Mouse (Mus musculus): ENCODE data around the gene Pth. TPM values are rescaled to one million over a fixed set of nuclear protein-coding genes. Genes with fewer than 3 reads are reported as not detected.

Pth gene
- polyA plus RNA-seq, 1 experiment from 2014 or later: not detected

DNA sequence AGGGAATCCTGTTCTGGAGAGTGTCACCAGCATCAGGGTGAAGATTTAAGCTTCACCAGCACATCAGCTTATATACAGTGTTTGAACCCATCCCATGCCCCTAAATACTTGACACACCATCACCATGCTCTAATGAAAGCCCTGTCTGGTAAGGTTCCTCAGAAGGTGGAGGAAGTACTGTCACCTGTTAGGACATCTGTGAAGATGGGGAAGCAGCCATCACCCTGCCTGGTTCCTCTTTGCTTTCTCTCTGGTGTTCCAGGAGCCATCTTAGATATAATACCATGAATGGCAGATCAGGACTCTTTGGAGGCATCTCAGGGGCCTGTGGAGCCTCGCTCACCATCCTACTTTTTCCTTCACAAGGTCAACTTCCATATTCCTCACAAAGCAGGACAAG is 15.7 kb downstream of the Pth start:
- no peak for ATAC-seq (ENCODE audit: insufficient read depth)
- no peak for DNase-seq
- Histone ChIP-seq H3K4me2 (no peak overlapping the region), H3K27me3 (ENCODE audit: insufficient read depth, low read length) (no peaks in the 10 kb centered on the region), H3K4me1 (ENCODE audit: insufficient read depth) (no peaks in the 10 kb centered on the region), H3K9me3 (ENCODE audit: low read depth, low read length) (no peaks in the 10 kb centered on the region), H3K36me3 (ENCODE audit: insufficient read depth) (no peaks in the 10 kb centered on the region), H3K4me3 (ENCODE audit: low read depth, low read length) (no peak overlapping the region), H3K27ac (ENCODE audit: low read depth) (no peak overlapping the region), H3K9ac (no peak overlapping the region)
- no peak for TF ChIP-seq CTCF (IDR thresholded peaks at IDR 0.05; ENCODE audit: low read depth)
- WGBS: 57% methylated on average over 1 of the region's 1 CpGs

DNA sequence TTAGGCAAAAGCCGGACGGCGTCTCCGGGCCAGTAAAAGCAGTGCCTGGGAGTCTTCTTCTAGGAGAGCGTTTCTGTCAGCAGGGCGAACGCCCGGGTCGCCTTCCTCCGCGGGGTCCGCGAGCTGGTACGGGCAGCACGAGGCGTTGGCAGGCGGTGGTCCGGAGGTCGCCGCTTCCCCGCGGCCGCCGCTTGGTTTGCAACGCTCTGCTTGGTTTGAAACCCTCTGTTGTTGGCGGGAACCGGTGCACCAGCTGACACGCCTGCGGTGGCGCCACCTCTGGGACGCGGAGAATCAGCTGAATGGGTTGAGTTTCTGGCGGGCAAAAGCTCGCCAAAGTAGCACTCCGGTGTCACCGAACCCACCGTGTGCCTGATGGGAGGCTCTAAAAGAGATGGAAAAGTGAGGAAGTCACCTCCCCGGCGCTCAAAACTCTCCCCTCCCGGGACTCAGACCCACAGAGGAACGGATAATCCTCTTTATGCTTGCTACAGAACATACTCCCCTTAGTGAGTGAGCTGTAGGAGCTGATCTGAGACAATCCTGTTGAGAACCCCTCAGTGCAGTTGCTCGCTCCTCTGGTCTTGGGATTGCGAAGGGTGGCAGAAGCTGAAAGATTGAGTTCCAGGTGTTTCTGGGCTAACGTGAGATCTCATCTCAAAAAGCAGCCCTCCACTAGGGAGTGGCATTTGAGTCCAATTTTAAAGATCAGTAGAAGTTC is 18.6 kb downstream of the Pth start:
- peak; percentile 81 for DNase-seq
- Histone ChIP-seq H3K4me1 (ENCODE audit: insufficient read depth) (no peaks in the 10 kb centered on the region), H3K4me3 (ENCODE audit: low read depth, low read length) (peak overlapping the region; percentile 92), H3K9me3 (ENCODE audit: low read depth, low read length) (no peaks in the 10 kb centered on the region), H3K27me3 (ENCODE audit: insufficient read depth, low read length) (no peaks in the 10 kb centered on the region), H3K27ac (ENCODE audit: low read depth) (peak overlapping the region; percentile 83), H3K36me3 (ENCODE audit: insufficient read depth) (no peaks in the 10 kb centered on the region), H3K9ac (peak overlapping the region; percentile 80), H3K4me2 (peak overlapping the region; percentile 66)
- under 1% methylated on average over 44 of the region's 44 CpGs for WGBS
- ATAC-seq (ENCODE audit: insufficient read depth): peak; percentile 78
- peak; percentile 56 for TF ChIP-seq CTCF (IDR thresholded peaks at IDR 0.05; ENCODE audit: low read depth)

DNA sequence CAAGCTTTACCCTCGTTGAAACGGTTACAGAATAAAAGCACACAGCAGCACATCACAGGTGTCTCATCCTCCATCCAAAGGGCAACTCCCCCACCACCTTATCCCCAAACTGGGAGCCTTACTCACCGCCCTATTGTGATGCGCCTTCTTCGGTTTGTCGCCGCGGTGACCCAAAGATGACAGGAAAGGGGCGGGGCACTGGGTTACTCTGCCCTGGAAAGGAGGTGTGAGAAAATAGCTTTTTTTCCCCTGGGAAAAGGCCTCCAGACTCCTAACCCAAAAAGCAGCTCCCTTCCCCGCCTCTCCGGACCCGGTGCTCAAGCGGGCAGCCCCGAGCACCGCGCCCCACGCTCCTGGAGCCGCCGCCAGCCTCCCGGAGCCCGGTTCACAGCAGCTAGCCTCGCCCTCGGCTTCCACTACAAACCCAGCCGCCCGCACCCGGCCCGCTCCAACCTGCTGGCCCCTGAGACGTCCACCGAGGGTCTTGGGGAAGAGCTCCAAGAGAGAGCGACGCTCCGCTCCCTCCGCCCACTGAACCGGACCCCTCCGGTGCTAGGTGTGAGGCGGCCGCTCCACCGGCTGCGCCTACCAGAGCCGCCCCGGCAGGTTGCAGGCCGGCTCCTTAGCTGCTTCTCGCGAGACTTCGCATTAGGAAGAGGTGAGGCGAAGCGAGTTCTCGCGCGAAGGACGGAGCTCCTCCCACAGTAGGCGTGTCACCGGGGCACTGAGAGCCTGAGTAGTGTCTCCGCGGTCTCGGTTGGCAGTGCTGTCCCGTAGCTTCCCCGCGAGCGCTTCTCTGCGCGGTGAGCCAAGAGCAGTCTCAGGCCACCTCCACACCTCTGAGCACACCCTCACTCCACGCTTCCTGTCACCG is 19.4 kb downstream of the Pth start, which contains the start of gene Btbd10:
Btbd10 (minus strand) TSS at position 647 of the 874 bp plus-strand sequence.
- ATAC-seq (ENCODE audit: insufficient read depth) (peak; percentile 99), DNase-seq (peak; percentile 100)
- Histone ChIP-seq H3K9ac (peak within 1 kb of the TSS; percentile 80), H3K27me3 (ENCODE audit: insufficient read depth, low read length) (no peaks in the 10 kb centered on the region), H3K27ac (ENCODE audit: low read depth) (peak within 1 kb of the TSS; percentile 83), H3K36me3 (ENCODE audit: insufficient read depth) (no peaks in the 10 kb centered on the region), H3K4me2 (peak within 1 kb of the TSS; percentile 66), H3K9me3 (ENCODE audit: low read depth, low read length) (no peaks in the 10 kb centered on the region), H3K4me1 (ENCODE audit: insufficient read depth) (no peaks in the 10 kb centered on the region), H3K4me3 (ENCODE audit: low read depth, low read length) (peak within 1 kb of the TSS; percentile 92)
- under 1% methylated on average over 63 of the region's 64 CpGs for WGBS
- TF ChIP-seq CTCF (IDR thresholded peaks at IDR 0.05; ENCODE audit: low read depth): no peak

DNA sequence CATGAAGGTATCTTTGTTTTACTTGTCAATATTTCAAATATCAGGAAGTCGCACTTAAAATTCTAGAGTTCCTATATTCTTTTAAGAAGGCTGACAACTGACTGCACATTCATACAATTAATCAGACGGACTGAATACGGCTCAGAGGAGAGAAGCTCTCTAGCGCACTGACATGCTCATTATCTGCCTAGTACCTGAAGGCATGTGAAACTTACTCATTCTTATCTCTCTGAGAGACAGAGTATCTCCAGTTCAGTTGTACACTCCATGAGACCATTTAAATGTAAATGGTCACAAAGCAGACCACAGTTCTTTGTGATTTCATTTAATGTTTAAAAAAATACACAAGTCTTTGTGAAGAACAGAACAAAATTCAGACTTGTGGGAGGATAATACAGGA is 20.9 kb downstream of the Pth start:
- Histone ChIP-seq H3K36me3 (ENCODE audit: insufficient read depth) (no peaks in the 10 kb centered on the region), H3K4me2 (no peak overlapping the region), H3K9ac (no peak overlapping the region), H3K27ac (ENCODE audit: low read depth) (no peak overlapping the region), H3K27me3 (ENCODE audit: insufficient read depth, low read length) (no peaks in the 10 kb centered on the region), H3K9me3 (ENCODE audit: low read depth, low read length) (no peaks in the 10 kb centered on the region), H3K4me1 (ENCODE audit: insufficient read depth) (no peaks in the 10 kb centered on the region), H3K4me3 (ENCODE audit: low read depth, low read length) (no peak overlapping the region)
- 66% methylated on average over 4 of the region's 4 CpGs for WGBS
- ATAC-seq (ENCODE audit: insufficient read depth): no peak
- no peak for TF ChIP-seq CTCF (IDR thresholded peaks at IDR 0.05; ENCODE audit: low read depth)
- no peak for DNase-seq

DNA sequence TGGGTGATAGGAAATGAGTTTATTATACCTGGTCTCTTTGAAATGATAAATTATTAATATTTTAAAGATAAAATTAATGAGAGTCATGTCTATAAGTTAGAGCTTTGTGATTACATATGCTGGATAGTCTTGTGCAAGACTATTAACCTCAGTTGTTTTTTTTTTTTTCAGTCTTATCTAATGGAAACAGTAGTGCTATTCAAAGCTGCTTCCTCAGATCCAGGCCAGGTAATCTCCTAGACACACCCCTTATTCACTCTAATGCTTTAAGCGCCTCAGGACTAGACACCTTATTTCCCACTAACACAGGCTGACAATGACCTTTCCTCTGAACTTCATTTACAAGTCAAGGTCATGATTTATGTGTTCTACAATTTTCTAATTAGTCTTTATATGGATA is 39.3 kb downstream of the Pth start:
- WGBS: 80% methylated on average over 1 of the region's 1 CpGs

DNA sequence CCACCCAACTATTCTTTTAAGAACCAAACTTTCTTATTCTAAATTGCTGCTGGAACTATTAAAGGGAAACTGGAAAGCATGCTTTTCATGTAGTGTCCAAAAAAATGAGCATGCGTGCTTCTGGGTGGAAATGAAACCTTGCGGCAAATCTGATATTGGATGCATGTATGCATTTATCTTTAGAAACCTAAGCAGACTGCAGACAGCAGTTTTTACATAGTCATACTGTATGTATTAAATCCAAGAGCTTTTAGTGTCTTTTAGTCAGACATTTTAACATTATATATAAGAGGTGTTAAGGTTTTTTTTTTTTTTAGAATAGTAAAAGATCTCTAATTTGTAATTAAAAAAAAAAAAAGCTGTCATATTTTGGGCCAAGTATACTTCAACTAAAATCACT is 40.7 kb downstream of the Pth start:
- H3K9me3 ChIP-seq (ENCODE audit: low read depth, low read length): no peaks in the 10 kb centered on the region
- no peaks in the 10 kb centered on the region for H3K36me3 ChIP-seq (ENCODE audit: insufficient read depth)
- no peak overlapping the region for H3K27ac ChIP-seq (ENCODE audit: low read depth)
- H3K9ac ChIP-seq: no peak overlapping the region
- H3K27me3 ChIP-seq (ENCODE audit: insufficient read depth, low read length): no peaks in the 10 kb centered on the region
- DNase-seq (no peak), ATAC-seq (ENCODE audit: insufficient read depth) (no peak)
- no peak overlapping the region for H3K4me2 ChIP-seq
- WGBS: 92% methylated on average over 2 of the region's 2 CpGs
- no peak for TF ChIP-seq CTCF (IDR thresholded peaks at IDR 0.05; ENCODE audit: low read depth)
- H3K4me1 ChIP-seq (ENCODE audit: insufficient read depth): no peaks in the 10 kb centered on the region
- H3K4me3 ChIP-seq (ENCODE audit: low read depth, low read length): no peak overlapping the region

More for the DNA sequence above, 39.3 kb downstream of the Pth start:
- ATAC-seq (ENCODE audit: insufficient read depth): no peak
- TF ChIP-seq CTCF (IDR thresholded peaks at IDR 0.05; ENCODE audit: low read depth): no peak
- no peak overlapping the region for H3K4me2 ChIP-seq
- H3K27ac ChIP-seq (ENCODE audit: low read depth): no peak overlapping the region
- H3K36me3 ChIP-seq (ENCODE audit: insufficient read depth): no peaks in the 10 kb centered on the region
- H3K4me1 ChIP-seq (ENCODE audit: insufficient read depth): no peaks in the 10 kb centered on the region
- H3K4me3 ChIP-seq (ENCODE audit: low read depth, low read length): no peak overlapping the region
- H3K9ac ChIP-seq: no peak overlapping the region
- no peaks in the 10 kb centered on the region for H3K27me3 ChIP-seq (ENCODE audit: insufficient read depth, low read length)
- DNase-seq: no peak
- H3K9me3 ChIP-seq (ENCODE audit: low read depth, low read length): no peaks in the 10 kb centered on the region

DNA sequence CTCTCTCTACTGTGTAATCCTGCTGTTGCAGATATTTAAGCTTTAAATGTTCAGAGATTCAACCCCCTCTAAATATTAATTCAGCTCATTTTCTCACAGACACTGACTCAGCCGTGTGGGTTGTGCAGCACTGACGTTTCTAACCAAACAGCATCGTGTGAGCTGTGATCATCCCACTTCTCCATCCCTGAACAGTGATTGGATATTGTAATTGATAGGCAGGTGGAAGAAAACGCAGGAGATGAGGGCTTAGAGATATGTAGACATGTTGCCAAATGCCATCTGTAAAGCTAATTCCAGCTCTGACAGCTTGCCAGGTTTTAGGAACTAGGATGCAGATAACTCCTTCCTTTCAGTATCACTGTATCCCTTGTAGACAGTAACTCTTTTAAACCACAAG is 41.1 kb downstream of the Pth start:
- Histone ChIP-seq H3K36me3 (ENCODE audit: insufficient read depth) (no peaks in the 10 kb centered on the region), H3K27ac (ENCODE audit: low read depth) (no peak overlapping the region), H3K4me3 (ENCODE audit: low read depth, low read length) (no peak overlapping the region), H3K4me2 (no peak overlapping the region), H3K4me1 (ENCODE audit: insufficient read depth) (no peaks in the 10 kb centered on the region), H3K27me3 (ENCODE audit: insufficient read depth, low read length) (no peaks in the 10 kb centered on the region), H3K9ac (no peak overlapping the region), H3K9me3 (ENCODE audit: low read depth, low read length) (no peaks in the 10 kb centered on the region)
- WGBS: 31% methylated on average over 4 of the region's 4 CpGs
- DNase-seq: no peak
- TF ChIP-seq CTCF (IDR thresholded peaks at IDR 0.05; ENCODE audit: low read depth): no peak
- no peak for ATAC-seq (ENCODE audit: insufficient read depth)

Other genes starting within 250 kb of the Pth start
- 10.3 and 10.6 TPM in 2 replicates for gene Arntl, start 181.1 kb downstream of the Pth start, polyA plus RNA-seq (2014; fragmentation: Nextera tagmentation; extraction: Ambion mirVana)
- 21.6 and 21.8 TPM in 2 replicates for gene Btbd10, start 19.2 kb downstream of the Pth start, polyA plus RNA-seq (2014; fragmentation: Nextera tagmentation; extraction: Ambion mirVana)
- gene Far1, start 125.3 kb upstream of the Pth start, polyA plus RNA-seq (2014; fragmentation: Nextera tagmentation; extraction: Ambion mirVana): 78.9 and 87.5 TPM in 2 replicates